Mouse (Mus musculus): Measurements from ENCODE around the gene Hivep3. TPM values are rescaled to one million over a fixed set of nuclear protein-coding genes. Genes with fewer than 3 reads are reported as not detected.
A peak's percentile ranks its signal among the peaks of the same experiment; 100 is the strongest.

Hivep3 gene
- total RNA-seq, 4 experiments from 2014 or later: 8.1 to 28.5 (median 18.5) TPM

GRCm38 (mm10) chr4:120023221-120023840 is 289.7 kb downstream of the Hivep3 start:
- no peak for DNase-seq

- no peak for DNase-seq
Observed at GRCm38 (mm10) chr4:120024071-120024470, 290.5 kb downstream of the Hivep3 start.

DNA sequence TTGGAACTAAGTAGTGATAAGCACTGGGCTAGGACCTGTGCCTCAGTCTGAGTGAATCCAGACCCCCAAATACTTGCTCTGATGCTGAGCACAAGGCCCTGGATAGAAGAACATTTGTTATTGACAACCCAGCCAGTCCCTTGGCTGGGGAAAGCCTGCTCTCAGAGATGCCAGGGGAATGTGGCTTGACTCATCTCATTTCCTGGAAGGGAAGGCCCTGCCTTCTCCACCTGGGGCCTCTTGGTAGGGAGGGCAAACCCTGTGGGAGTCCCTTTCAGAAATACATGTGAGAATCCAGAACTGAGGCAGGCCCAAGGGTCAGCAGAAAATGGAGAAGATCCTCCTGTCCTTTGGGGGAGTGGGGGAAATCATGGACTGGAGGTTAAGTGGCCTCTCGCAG is 294.1 kb downstream of the Hivep3 start:
- DNase-seq: no peak

DNA sequence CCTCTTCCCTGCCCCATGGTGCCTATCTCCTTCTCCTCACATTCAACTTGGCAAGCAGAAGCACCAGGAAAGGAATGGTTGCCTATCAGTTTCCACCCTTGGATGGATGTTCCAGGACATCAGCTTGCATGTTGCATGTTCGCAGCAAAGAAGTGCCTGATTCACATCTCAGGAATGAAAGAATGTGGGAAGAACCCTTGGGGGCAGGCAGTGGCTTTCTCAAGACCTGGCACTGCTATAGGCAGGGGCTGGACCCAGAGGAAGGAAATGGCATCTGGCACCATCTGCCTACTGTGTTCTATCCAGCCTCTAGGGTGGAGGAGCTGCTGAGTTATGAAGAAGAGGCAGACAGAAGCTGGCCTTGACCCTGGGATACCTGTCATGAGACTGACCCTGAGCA is 296.4 kb downstream of the Hivep3 start:
- DNase-seq: no peak

- peak; percentile 38 for DNase-seq
Observed at GRCm38 (mm10) chr4:120032320-120032983, 298.9 kb downstream of the Hivep3 start.

DNA sequence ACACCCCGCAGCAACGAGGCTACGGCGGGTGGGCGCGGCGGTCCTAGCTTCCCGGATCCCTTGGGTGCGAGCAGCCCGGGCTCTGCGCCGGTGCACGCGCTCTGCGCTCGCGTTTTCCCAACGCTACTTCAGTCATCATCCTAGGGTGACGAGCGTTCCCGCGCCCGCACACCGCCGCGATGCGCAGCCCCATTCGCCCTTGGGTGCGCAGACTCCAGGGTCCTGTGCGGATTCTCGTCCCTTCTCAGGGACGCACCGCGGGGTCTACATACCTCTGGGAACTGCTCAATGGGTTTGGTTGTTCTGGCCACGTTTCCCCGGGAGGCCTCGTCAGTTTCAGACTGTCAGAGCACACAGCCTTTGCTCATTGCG is 299.4 kb downstream of the Hivep3 start:
- no peak for DNase-seq

DNA sequence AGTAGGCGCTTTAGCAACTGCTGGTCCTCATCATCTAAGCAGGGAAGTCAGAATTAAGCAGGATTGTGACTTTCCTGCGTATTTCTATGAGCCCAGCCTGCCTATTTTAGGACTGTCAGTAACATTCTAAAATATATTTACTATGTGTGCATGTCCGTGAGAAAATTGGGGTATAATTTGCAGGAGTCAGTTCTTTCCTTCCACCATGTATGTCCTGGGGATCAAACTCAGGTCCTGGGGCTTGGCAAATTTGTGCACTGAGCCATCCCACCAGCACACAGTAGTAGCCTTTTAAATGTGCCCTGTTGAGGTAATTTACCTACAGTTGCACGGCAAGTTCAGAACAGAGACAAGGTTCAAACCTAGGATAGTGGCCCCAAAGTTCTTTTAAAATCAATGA is 302.7 kb downstream of the Hivep3 start:
- DNase-seq: no peak

- no peak for DNase-seq
Observed at GRCm38 (mm10) chr4:120037007-120037406, 303.4 kb downstream of the Hivep3 start.

GRCm38 (mm10) chr4:120041520-120041919 is 307.9 kb downstream of the Hivep3 start:
- DNase-seq: no peak

GRCm38 (mm10) chr4:120042480-120042879 is 308.9 kb downstream of the Hivep3 start:
- DNase-seq: no peak

DNA sequence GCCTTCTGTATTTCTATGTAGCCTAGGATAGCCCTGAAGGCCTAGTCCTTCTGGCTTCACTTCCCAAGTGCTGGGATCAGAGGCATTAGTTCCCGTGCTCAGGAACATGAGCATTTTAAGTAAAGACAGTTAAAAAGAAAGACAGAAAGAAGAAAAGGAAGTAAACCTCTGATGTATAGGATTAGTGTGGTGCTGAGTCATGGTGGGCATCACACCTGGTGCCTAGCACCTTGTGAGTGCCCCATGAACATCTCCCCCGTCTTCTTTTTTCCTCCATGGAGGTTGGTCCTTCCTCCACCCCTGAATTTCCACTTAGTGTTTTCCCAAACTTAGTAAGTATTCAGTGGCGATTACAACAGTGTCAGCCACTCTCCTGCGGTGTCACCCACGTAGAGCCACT is 311.0 kb downstream of the Hivep3 start:
- DNase-seq: no peak

- no peak for DNase-seq
Observed at GRCm38 (mm10) chr4:120045131-120045537, 311.6 kb downstream of the Hivep3 start.

DNA sequence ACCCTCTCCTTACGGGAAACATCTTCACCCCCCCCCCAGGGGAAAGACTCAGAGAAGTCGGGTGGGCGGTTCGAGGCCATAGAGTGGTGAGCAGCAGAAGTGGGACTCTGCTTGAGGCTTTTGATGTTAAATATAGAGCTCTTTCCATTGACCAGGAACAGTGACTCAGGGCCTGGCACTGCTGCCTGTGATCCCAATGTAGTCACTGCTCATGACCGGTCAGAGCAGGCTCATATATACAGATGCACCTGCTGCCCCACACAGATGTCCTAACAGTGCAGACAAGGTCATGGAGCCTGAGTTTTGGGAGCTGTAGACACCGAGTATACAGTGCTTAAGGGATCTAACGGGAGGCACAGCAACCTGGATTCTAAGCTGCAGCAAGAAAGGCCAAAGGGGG is 312.3 kb downstream of the Hivep3 start:
- no peak for DNase-seq

DNA sequence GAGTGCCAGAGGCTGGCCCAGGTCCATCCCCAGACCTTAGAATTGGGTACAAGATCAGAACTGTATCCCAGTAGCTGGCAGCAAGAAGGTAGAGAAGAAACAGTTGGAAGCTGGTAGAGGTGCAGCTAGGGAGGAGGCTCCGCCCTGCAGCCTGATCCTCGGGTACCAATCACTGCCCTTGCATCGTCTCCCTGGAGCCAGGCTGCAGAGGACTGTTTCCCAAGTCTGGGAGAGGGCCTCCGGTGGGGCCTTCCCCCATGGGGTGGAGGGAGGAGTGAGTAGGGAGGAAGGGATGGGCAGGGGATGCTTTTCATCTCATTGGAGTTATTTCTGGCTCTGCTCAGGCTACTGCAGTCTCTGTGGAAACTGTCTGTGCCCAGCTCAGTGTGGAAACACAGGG is 313.5 kb downstream of the Hivep3 start:
- no peak for DNase-seq

DNA sequence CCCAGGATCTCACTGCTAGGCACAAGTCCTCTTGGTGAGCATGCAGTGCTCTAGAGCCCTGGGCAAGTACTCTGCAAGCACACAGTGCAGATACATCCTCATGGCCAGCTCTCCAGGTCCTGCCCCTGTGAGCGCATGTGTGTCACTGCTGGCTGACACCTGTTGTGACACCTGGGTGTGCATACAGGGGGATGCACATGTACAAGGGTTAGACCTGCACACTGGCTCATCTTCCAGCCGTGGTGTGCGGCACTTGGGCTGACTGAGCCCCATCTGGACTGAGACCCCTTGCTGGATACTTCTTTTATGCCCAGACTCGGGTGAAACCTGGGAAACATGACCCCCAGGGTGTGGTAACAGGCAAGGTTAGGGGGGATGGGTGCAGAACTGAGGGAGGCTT is 314.7 kb downstream of the Hivep3 start:
- no peak for DNase-seq

DNA sequence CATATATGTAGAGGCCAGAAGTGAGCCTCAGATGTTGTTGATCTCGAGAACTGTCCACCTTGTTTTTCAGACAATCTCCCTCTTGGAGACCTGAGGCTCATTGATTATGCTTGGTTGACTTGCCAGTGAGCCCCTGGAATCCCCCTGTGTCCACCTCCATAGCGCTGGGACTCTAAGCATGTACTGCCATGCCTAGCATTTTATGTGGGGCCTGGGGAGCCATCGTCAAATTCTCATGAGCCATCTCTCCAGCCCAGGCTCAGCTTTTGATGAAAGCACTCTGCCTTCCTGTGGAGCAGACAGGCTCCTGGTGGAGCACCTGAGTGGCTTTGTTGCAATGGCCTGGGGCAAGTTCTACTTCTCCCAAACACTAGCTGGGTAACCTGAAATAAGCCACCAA is 316.3 kb downstream of the Hivep3 start:
- no peak for DNase-seq

- DNase-seq: no peak
Observed at GRCm38 (mm10) chr4:120052481-120052880, 318.9 kb downstream of the Hivep3 start.

DNA sequence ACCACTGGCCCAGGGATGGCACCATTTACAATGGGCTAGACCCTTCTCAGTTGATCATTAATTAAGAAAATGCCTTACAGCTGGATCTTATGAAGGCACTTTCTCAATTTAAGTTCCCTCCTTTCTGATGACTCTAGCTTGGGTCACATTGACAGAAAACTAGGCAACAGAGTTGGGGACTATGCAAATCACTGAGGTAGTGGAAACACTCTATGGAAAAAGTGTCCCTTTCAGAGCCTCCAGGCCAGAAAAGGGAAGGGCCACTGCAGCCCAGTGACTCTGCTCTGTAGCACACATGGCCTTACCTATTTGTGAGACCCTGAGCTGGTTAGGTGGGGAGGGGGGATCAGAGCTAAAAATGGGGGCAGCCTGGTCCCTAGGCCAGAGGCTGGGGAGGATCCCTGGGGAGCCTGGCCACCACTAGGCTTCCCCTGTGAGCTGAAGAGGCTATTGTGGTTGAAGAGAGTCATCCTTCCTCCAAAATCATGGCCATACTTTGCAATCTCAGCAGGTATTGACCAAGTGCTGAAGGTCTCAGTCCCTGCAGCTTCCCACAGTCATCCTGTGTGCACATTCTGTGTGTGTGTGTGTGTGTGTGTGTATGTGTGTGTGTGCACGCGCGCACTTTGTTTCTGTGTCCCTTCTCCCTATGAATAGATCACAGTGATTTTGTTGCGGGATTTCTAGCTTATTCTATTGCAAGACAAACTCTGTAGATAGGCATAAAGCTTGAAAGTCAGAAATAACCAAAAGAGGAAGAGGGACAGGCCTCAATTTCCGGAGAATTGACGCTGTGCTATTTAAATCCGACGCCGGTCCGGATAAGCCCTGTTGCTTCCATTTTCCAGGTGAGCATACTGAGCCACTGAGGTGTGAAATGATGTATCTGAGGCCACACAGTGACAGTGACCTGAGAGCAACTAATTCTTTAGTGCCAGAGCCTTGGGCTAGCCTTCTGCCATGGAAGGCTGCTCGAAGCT is 319.7 kb downstream of the Hivep3 start:
- no peak for DNase-seq

DNA sequence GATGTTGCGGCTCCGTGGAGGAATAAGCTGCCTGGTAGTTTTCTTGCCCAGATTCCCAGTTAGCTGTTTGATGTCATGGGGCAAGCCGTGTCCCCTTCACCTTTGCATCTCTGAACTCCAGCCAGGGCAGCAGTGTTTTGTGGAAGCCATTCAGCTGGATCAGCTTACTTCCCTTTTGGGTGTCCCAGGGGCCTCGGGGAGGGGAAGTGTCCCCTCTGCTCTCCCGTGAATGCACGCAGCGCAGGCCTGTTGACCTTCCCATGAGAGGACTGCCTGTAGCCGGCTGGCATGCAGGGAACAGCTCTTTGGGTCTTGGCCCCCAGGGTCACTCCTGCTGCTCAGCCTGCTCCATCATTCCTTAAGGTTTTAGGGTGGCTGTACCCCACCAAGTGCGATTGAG is 320.6 kb downstream of the Hivep3 start:
- no peak for DNase-seq

DNA sequence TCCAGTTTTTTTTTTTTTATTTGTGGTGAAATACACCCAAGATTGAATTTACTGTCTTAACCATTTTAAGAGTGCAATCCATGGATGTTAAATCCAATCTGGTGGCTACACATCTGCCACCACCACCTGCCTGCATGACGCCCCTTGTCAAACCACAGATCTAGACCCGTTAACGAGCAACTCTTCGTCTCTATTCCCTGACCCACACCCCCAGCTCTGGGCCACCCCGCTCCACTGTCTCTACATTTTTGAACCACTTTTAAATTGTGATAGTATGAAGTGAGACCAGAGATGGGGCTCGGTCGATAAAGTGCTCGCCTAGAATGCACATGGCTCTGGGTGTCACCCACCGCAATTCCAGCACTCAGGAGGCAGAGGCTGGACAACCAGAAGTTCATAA is 322.9 kb downstream of the Hivep3 start:
- no peak for DNase-seq

DNA sequence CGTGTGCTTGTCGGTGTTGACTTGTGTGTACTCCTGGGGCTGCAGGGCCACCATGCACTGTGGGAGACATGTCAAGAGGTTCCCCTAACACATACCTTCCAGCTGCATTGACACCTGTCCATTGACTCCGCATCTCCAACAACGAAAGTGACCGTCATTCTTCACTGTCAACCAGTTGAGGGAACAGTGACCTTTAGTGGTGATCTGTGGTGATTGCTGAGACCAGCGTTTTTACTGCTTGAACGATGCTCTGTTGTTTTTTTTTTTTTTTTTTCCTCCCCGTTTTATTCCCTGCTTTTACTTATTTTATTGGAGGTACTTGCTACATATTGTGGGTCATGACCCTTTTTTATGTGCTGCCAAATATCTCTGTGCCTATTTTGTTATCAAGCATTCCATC is 323.9 kb downstream of the Hivep3 start:
- DNase-seq: no peak

- DNase-seq: no peak
Observed at GRCm38 (mm10) chr4:120058157-120058556, 324.6 kb downstream of the Hivep3 start.

DNA sequence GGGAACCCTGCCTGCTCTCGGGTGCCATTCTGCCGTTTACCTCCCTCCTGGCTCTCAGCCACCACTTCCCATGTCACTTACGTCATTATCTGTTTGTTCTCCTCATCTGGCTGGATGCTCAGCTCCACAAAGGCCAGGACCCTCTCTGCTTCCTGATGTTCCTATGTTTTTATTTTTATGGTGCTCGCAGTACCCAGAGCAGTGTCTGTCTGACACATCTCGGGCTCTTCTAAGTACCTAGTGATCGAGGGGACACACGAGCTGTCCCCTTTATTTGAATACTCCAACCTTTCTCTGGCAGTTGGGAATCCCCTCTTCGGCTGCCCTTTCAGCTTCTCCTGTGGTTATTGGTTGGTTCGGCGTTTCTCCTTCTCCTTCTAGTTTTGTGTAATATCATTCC is 325.2 kb downstream of the Hivep3 start:
- DNase-seq: no peak

All from adrenal gland, adult 8-10 months (tissue).